27 mouse cellular contexts compared by ENCODE assay signal in genomic region chr9:37242764-37243163, GRCm38 (mm10). TPM values are rescaled to one million over a fixed set of nuclear protein-coding genes. Genes with fewer than 3 reads are reported as not detected.
A peak's percentile ranks its signal among the peaks of the same experiment; 100 is the strongest.
DNase-seq lines count a peak whose midpoint lies in the region; ATAC-seq lines count a peak whose summit lies in the region.
"Had no signal": no experiment of that assay in that cellular context is flagged by ENCODE, and none has a peak within 500 bp of the region (broad histone marks: within the 10 kb centered on the region; RNA-seq: fewer than 3 reads in every experiment).

No protein-coding gene starts in this region.

- intact Hi-C loops in heart, postnatal 25 days (cut with DNase I), result no loop called here

- peaks cover 40% of the 10 kb centered on the region for H3K36me3 ChIP-seq in macrophage (ENCODE audit: inconsistent target)
- H3K36me3 ChIP-seq: embryonic facial prominence, embryonic 10.5 days; embryonic facial prominence, embryonic 13.5 days; forebrain, embryonic 12.5 days; forebrain, embryonic 15.5 days; G1E; heart, embryonic 12.5 days; heart, embryonic 15.5 days; hindbrain, embryonic 12.5 days; hindbrain, embryonic 15.5 days had no signal

- H3K27ac ChIP-seq in macrophage, result peak overlapping the region; percentile 14
- H3K27ac ChIP-seq: embryonic facial prominence, embryonic 10.5 days; embryonic facial prominence, embryonic 13.5 days; forebrain, embryonic 12.5 days; forebrain, embryonic 15.5 days; heart, embryonic 15.5 days; hindbrain, embryonic 12.5 days; hindbrain, embryonic 15.5 days had no signal

- H3K4me3 ChIP-seq in macrophage (ENCODE audit: inconsistent target), result no peak overlapping the region
- H3K4me3 ChIP-seq: embryonic facial prominence, embryonic 10.5 days; embryonic facial prominence, embryonic 13.5 days; erythroblast, embryonic 14.5 days; forebrain, embryonic 12.5 days; forebrain, embryonic 15.5 days; heart, embryonic 12.5 days; heart, embryonic 15.5 days; hindbrain, embryonic 12.5 days; hindbrain, embryonic 15.5 days had no signal

- ATAC-seq in neutrophil, adult 5-6 weeks (ENCODE audit: extremely low read depth, insufficient number of reproducible peaks, low FRiP score, poor library complexity, severe bottlenecking), result 0 out of 2 replicates have a peak, but pooled peaks have one; percentile 14
- ATAC-seq: forebrain, embryonic 15.5 days had no signal

- DNase-seq in heart, adult 11 months, result peak; percentile 64
- DNase-seq in heart, postnatal 25 days (ENCODE audit: low spot score), result no peak
- peak; percentile 34 for DNase-seq in 416B (ENCODE audit: low read depth)
- no peak for DNase-seq in embryo, embryonic 9.5 days (ENCODE audit: extremely low spot score)
- no peak for DNase-seq in frontal cortex, adult 2 months (ENCODE audit: extremely low spot score in 1 of 2, low spot score in 1 of 2)
- DNase-seq: adrenal gland, postnatal 14 days; B cell, adult 2 months; cerebellum, adult 11 months; cerebellum, adult 2 months; cerebellum, adult 9-11 months; cerebellum, postnatal 25 days; gastrocnemius, postnatal 10 days; gastrocnemius, postnatal 36 days; heart, adult 18-20 months; heart, postnatal 14 days had no signal

- peaks cover 93% of the 10 kb centered on the region for H3K79me2 ChIP-seq in macrophage (ENCODE audit: inconsistent target)

- 98% methylated on average over 3 of the region's 3 CpGs for WGBS in macrophage (ENCODE audit: missing documents)

RNA-seq across cellular contexts. Expression of gene Slc37a2, which starts 12.8 kb away (rescaled TPM):
- 1 to 10 TPM; 3.6 to 4.2 TPM for total RNA-seq in heart, postnatal 25 days (2021)
- 100 to 1,000 TPM in 14 of 26 experiments, 10 to 100 TPM in 12; 12.9 to 225 (median 103) TPM for total RNA-seq in macrophage (2018; cell fraction: chromatin; rRNA removed)
- 100 to 1,000 TPM in 25 of 26 experiments, 10 to 100 TPM in 1; 88.2 to 231 (median 137) TPM for total RNA-seq in macrophage (2018; cell fraction: cytosol; rRNA removed)
- total RNA-seq in macrophage (2018; cell fraction: nucleus; rRNA removed), result 100 to 1,000 TPM in 24 of 26 experiments, 10 to 100 TPM in 2; 31.0 to 338 (median 177) TPM
- polyA plus RNA-seq in macrophage (2018), result 136 to 253 TPM (median 157 TPM) in 3 replicates
- 30.0 and 30.4 TPM in 2 replicates for total RNA-seq in neutrophil, adult 5-6 weeks (2017)
- polyA plus RNA-seq in frontal cortex, adult 2 months (2012; rRNA removed), result 2.7 and 3.1 TPM in 2 replicates
- polyA plus RNA-seq: erythroblast, embryonic 14.5 days had no signal

RNA-seq across cellular contexts. Expression of gene Tmem218, which starts 34.7 kb away (rescaled TPM):
- 1 to 10 TPM; 6.5 to 7.8 TPM for total RNA-seq in heart, postnatal 25 days (2021)
- 1 to 10 TPM in 17 of 26 experiments, under 1 TPM in 5, not detected in 4; 0.25 to 5.9 (median 2.6) TPM for total RNA-seq in macrophage (2018; cell fraction: chromatin; rRNA removed)
- total RNA-seq in macrophage (2018; cell fraction: cytosol; rRNA removed), result 1 to 10 TPM; 1.6 to 4.1 (median 3.3) TPM
- total RNA-seq in macrophage (2018; cell fraction: nucleus; rRNA removed), result 1 to 10 TPM in 21 of 26 experiments, under 1 TPM in 4, not detected in 1; 0.35 to 7.6 (median 2.4) TPM
- polyA plus RNA-seq in macrophage (2018), result 2.8 to 3.0 TPM (median 2.8 TPM) in 3 replicates
- total RNA-seq in neutrophil, adult 5-6 weeks (2017), result 2.0 and 2.8 TPM in 2 replicates
- polyA plus RNA-seq in frontal cortex, adult 2 months (2012; rRNA removed), result 9.0 TPM in 2 replicates

Comparison
In these comparisons a context has a peak if more than half of its experiments do, and no peak if none do; other contexts are left out.
1. DNase-seq: peak in heart, adult 11 months (single experiment) and 416B (single experiment); none in heart, postnatal 25 days (single experiment), embryo, embryonic 9.5 days (single experiment) and frontal cortex, adult 2 months (0 of 2).